Mouse (Mus musculus): ENCODE data around the gene Zfp523.

The Zfp523 gene

DNA sequence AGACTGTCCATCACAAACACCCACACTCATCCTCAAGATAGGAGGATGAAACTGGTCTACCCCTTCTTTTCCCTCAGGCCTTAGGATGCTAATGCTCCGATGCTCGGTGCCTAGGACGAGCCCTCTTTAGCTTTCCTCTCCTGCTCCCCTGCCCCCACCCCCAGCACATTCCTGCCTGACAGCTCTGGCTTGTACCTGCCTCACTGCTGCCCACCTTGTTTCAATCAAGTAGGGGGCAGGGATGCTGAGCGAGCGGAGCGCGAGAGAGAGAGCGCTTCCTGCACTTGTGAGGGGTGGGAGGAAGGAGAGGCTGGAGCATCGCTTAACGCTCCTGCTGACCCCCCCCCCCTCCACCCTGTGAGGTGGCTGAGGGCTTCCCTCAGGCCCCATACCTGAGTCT, 16.6 kb upstream of the Zfp523 start:
- DNase-seq (ENCODE audit: low read depth, low spot score) = no peak

DNA sequence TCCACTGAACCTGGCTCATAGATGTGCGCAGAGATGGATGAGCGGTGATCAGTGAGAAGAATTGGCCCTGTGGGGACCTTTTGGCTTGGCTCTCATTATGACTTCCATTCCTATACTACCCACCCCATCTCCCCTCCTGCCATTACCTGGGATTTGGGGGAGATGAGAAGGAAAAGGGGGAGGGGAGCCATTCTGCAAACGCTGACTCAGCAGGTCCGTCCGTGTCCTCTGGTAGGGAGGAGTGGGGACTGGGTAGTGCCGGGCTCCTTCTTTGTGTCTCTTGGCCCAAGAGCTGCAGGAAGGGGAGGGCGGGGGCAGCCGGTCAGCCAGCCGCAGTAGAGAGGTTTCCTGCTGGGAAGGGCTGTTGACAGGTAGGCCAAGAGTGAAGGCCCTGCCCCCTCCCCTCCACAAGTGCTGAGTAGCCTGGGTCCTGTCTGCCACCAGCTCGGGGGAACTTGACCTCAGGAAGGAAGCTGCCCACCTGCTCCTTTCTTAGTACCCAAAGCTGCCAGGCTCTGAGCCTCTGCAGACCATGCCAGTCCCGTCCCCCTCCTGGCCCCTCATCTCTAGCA, 15.5 kb upstream of the Zfp523 start:
- no peak for DNase-seq (ENCODE audit: low read depth, low spot score)

DNA sequence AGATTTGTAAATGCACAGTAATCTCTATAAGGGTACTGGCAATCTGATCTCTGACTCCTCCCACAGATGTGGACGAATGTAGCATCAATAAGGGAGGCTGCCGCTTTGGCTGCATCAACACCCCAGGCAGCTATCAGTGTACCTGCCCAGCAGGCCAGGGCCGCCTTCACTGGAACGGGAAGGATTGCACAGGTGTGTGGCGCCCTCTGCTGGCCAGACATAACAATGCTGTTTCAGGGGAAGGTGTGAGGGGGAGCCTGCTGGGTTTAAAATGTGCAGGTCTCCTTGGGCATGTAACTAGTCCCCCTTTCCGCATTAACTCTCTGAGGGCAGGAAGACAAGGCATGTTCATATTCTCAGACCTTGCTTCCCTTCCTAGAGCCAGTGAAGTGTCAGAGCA, 13.3 kb upstream of the Zfp523 start:
- DNase-seq (ENCODE audit: low read depth, low spot score) = no peak

DNA sequence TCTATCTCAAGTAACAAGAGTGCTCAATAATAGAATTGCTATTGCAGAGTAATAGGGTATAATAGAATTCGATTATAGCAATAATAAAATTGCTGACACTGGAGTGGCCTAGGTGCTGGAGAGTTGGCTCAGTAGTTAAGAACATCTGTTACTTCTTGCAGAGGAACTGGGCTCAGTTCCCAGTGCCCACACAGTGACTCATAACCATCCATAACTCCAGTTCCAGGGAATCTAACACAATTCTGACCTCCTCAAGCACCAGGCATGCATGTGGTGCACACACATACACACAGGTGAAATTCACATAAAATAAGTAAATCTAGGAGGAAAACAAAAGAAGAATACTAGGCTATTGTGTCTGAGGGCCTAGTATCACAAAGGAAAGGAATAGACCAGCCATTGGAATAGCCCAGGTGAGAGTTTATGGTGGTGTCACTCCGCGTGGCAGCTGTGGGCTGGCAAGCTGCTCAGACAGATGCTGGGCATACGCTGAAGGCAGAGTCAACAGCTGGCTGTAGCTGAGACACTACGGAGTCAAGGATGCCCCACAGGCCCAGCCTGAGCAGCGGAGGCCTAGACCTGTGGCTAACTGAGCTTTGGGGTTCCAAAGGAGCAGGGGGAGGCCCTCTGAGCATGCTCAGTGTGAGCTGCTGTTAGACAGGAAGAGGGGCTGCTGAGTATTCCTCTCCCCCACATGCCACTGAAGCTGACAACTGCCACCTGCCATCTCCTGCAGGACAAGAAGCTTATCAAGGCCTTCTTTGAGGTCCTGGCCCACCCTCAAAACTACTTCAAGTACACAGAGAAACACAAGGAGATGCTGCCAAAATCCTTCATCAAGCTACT, 6.2 kb upstream of the Zfp523 start:
- DNase-seq (ENCODE audit: low read depth, low spot score) = no peak

DNA sequence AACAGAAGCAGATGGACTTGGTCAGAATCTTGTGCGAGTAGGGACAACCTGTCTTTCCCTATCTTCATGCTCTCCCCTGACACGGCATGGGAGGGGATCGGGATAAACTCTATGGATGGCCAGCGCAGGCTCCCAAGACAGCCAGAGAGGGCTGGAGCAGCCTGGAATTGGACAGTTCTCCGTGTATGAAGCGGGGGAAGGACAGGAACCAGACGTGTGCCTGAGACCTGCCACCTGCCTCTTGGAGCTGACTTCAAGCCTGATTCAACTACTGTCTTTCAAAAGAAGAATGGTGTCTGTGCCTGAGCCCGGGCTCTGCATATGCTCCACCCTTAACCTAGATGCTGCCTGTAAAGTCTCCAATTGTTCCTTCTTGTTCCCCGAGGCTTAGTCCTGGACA, 4.2 kb upstream of the Zfp523 start:
- DNase-seq (ENCODE audit: low read depth, low spot score) = no peak

DNA sequence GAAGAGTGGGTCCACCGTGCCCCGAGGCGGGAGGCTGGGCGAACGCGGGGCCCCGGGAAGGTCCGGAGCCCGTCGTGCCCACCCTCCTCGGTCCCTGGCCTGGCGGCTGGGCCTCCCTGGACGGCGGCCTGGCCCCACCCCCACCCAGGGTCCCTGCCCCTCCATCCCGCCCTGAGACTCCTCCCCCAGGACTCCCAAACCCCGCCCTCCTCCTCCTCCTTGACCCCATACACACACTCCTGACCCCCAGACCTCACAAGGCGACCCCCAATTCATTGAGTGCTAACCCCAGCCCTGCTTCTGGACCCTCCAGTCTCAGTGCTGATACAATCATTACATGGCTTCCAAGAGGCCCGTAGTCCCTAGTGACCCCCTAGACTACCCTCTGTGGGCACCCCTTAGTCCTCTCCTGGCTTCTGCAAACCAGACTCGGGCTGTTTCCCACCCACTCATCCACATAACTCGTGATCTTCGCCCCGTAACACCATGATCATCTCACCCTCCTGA, 664 bp downstream of the Zfp523 start:
- no peak for DNase-seq (ENCODE audit: low read depth, low spot score)

DNA sequence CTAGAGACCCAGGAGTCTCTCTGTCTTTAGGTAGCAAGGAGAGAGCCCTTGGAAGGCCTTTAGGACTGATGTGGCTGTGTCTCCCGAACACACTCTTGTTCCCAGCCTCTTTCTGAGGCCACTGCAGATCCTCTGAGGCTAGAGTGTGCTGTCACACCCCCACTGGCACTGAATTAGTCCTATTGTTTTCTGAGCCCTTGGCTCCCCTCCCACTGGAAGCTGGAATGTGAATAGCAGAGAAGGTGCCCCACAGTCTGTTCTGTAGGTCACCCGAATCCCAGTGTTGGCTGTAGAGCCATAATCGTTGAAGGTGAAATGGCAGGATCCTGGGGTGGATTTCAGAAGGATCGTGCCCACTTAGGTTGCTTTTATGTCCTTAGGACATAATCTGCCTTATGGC, 3.4 kb downstream of the Zfp523 start:
- no peak for DNase-seq (ENCODE audit: low read depth, low spot score)

DNA sequence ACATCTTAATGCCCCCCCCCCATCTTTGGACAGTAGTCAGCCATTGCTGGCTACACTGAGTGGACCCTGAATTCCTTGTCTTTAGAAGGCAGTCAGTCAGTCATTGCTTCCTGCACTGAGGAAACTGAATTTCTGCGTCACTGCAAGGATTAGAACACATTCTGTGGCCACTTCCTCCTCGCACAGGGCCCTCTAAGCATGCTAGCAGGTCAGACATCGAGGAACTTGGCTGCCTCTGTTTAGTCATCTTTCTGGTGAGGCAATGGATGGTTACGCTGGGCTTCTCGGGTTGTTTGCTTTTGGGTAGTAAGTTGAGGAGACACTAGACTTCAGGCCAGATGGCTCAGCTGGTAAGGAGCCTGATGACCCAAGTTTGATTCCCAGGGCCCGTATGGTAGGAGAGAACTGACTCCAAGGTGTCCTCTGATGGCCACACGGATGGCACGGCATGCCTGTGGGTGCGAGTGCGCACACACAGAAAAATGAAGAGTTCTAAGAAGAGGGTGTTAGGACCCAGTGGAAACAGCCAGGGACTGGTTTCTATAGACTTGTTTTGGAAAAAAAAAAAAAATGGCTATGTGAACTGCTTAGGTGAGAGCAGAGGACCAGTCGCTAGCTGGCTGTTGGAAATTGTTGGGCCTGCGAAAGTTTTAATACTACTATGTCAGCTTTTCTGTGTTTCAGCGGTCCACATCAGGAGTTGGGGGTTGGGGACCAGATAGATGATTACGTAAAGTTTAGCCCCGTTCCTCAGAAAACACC, 4.0 kb downstream of the Zfp523 start:
- DNase-seq (ENCODE audit: low read depth, low spot score) = no peak

- no peak for DNase-seq (ENCODE audit: low read depth, low spot score)
These were observed 8.2 kb downstream of the Zfp523 start for GRCm38 (mm10) chr17:28184971-28185638.

- DNase-seq (ENCODE audit: low read depth, low spot score) = no peak
These were observed 11.4 kb downstream of the Zfp523 start for GRCm38 (mm10) chr17:28188313-28188712.

- DNase-seq (ENCODE audit: low read depth, low spot score) = no peak
These were observed 15.8 kb downstream of the Zfp523 start for GRCm38 (mm10) chr17:28192754-28193153.

DNA sequence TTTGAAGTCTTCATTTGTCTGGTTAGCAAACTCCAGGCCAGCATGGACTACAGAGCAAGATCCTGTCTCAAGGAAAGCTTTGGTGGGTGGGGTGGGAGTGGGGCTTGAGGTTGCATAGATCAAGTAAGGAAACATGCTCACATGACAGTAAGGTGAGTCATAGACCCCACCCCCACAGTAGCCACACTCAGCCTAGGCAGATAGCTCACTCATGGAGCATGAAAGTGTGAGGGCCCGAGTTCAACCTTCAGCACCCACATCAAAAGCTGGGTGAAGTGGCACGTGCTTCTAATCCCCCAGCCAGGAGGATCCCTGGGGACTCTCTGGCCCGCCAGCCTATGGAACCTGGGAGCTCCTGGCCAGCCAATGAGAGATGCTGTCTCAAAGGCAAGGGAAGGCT, 16.6 kb downstream of the Zfp523 start:
- no peak for DNase-seq (ENCODE audit: low read depth, low spot score)

GRCm38 (mm10) chr17:28195033-28195432, 18.1 kb downstream of the Zfp523 start:
- no peak for DNase-seq (ENCODE audit: low read depth, low spot score)

DNA sequence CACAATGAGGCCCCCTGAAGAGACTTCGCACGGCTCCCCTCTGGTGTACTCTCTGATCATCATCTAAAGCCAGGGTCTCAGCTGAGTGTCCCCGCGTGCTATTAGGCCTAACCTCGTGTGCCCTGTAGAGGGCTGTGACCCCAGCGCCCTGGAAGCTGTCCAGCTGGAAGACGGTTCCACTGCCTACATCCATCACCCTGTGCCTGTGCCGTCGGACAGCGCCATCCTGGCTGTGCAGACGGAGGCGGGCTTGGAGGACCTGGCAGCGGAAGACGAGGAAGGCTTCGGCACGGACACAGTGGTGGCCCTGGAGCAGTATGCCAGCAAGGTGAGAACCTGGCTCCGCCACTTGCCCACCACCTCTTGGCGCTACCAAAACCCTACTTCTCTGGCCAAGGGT, 20.7 kb downstream of the Zfp523 start:
- no peak for DNase-seq (ENCODE audit: low read depth, low spot score)

- no peak for DNase-seq (ENCODE audit: low read depth, low spot score)
These were observed 25.1 kb downstream of the Zfp523 start for GRCm38 (mm10) chr17:28201982-28202381.

GRCm38 (mm10) chr17:28204052-28204720, 27.3 kb downstream of the Zfp523 start:
- DNase-seq (ENCODE audit: low read depth, low spot score) = no peak

DNA sequence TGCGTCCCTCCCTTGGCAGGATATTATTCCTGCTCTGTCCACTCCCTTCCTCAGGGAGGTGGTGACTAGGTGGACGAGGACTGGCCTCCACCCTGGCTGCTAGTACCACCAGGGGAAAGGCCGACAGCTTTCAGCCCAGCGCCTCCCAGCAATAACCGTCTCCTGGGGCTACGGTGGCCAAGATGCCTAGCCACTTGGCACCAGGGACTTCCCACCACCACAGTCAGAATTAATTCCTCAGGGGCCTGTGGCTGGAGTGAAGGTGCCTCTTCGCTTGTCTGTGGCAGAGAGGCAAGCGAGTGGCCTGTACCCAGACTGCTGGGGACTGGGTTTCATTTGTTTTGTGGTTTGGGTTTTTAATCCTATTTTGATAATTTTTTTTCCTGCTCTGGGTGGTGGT, 28.5 kb downstream of the Zfp523 start:
- DNase-seq (ENCODE audit: low read depth, low spot score) = no peak

GRCm38 (mm10) chr17:28207092-28207491, 30.2 kb downstream of the Zfp523 start:
- no peak for DNase-seq (ENCODE audit: low read depth, low spot score)

DNA sequence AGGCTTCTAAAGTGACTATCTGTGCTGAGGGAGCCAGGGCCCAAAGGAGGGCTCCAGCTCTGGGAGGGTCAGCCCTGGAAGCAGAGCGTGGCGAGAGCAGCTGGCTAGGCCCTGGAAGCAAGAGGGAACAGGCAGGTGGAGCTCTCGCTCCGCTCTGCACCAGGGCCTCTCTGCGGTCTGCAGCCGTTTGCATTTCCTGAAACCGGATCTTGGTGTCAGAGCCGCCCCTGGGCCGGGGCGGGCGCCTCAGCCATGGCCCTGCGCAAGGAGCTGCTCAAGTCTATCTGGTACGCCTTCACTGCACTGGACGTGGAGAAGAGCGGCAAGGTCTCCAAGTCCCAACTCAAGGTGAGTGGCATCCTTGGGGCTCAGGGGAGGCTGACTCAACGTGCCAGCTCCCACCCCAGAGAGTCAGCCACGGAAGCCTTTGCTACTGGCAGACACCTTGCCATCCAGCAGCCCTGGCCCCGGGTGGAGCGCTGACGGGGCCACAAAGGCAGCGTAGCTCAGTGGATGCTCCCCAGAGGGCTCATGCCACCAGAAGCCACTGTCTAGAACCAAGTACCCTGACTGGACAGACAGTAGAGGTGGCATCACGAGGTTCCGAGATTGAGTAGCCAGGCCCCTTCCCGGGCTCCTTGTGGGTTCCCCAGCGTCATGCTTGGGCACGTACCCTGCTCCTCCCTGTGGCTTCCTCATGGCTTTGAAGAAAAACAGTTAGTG, 30.8 kb downstream of the Zfp523 start, which contains the start of gene Def6:
Def6 (plus strand) TSS at position 188 of the 723 bp plus-strand sequence.
- DNase-seq (ENCODE audit: low read depth, low spot score) = no peak

DNA sequence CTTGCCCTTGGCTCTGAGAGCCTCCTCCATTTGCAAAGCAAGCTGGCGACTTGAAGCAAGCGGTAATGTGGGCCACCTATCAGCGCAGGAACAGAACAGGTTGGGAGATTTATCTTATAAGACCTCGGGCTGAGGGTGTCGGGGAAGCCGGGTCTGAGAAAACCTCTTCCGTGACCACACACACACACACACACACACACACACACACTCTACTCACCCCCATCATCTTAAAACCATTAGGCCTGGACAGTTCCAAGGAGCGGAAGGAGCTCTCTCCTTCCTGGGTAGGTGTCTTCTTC, 31.3 kb downstream of the Zfp523 start:
- DNase-seq (ENCODE audit: low read depth, low spot score) = no peak

Measured in WW6 (cell line).